Mouse (Mus musculus): ENCODE measurements at regions not wholly inside any gene's neighbourhood (a gene's known extent, or its start where the extent isn't known, plus 50 kb on each side); places are given as distances from the start of the nearest gene placed in this dataset.

DNA sequence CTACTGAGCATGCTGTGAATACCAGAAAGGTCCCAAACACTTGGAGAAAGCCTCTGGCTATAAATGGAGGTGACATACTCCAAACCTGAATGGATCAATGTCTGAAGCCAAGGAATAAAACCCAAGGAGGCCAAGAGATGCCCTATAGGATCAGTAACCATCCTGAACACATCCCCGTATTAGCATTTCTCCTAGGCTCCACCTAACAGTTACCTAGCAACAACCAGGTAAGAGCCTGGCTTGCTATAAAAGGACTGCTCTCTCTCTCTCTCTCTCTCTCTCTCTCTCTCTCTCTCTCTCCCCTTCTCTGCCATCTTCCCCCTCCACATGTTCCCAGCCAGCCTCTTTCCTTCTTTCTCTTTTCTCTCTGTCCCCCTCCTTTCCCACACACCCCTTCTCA lies 1452.7 kb downstream of the Slc22a22 start:
- H3K4me2 ChIP-seq (ENCODE audit: low read depth, low read length), result no peak overlapping the region
- ATAC-seq (no peak), DNase-seq (no peak)
- no peaks in the 10 kb centered on the region for H3K9me3 ChIP-seq (ENCODE audit: low read length)
- TF ChIP-seq EP300 (IDR thresholded peaks at IDR 0.05; ENCODE audit: low read depth) (no peak), CTCF (IDR thresholded peaks at IDR 0.05; ENCODE audit: low read depth) (no peak)
- H3K4me3 ChIP-seq (ENCODE audit: low read depth, low read length), result no peak overlapping the region
- 60% methylated on average over 1 of the region's 1 CpGs for WGBS (ENCODE audit: insufficient replicate concordance)
- H3K4me1 ChIP-seq (ENCODE audit: insufficient read depth), result no peaks in the 10 kb centered on the region
- H3K9ac ChIP-seq (replicated peaks), result no peak overlapping the region
- H3K36me3 ChIP-seq (replicated peaks; ENCODE audit: insufficient read depth, low read length), result no peaks in the 10 kb centered on the region
- H3K27me3 ChIP-seq (ENCODE audit: insufficient read depth, low read length), result no peaks in the 10 kb centered on the region
- no peak overlapping the region for H3K27ac ChIP-seq (ENCODE audit: low read depth)

GRCm38 (mm10) chr15:56023862-56024484 lies 1453.5 kb downstream of the Slc22a22 start:
- Histone ChIP-seq H3K27ac (ENCODE audit: low read depth) (no peak overlapping the region), H3K9ac (replicated peaks) (no peak overlapping the region), H3K9me3 (ENCODE audit: low read length) (no peaks in the 10 kb centered on the region), H3K4me3 (ENCODE audit: low read depth, low read length) (no peak overlapping the region), H3K36me3 (replicated peaks; ENCODE audit: insufficient read depth, low read length) (no peaks in the 10 kb centered on the region), H3K4me1 (ENCODE audit: insufficient read depth) (no peaks in the 10 kb centered on the region), H3K4me2 (ENCODE audit: low read depth, low read length) (no peak overlapping the region), H3K27me3 (ENCODE audit: insufficient read depth, low read length) (no peaks in the 10 kb centered on the region)
- 78% methylated on average over 5 of the region's 5 CpGs for WGBS (ENCODE audit: insufficient replicate concordance)
- DNase-seq, result no peak
- no peak for ATAC-seq
- TF ChIP-seq EP300 (IDR thresholded peaks at IDR 0.05; ENCODE audit: low read depth) (no peak), CTCF (IDR thresholded peaks at IDR 0.05; ENCODE audit: low read depth) (no peak)

- Histone ChIP-seq H3K9ac (replicated peaks) (no peak overlapping the region), H3K4me2 (ENCODE audit: low read depth, low read length) (no peak overlapping the region), H3K9me3 (ENCODE audit: low read length) (no peaks in the 10 kb centered on the region), H3K27ac (ENCODE audit: low read depth) (no peak overlapping the region), H3K4me1 (ENCODE audit: insufficient read depth) (no peaks in the 10 kb centered on the region), H3K27me3 (ENCODE audit: insufficient read depth, low read length) (no peaks in the 10 kb centered on the region), H3K36me3 (replicated peaks; ENCODE audit: insufficient read depth, low read length) (no peaks in the 10 kb centered on the region), H3K4me3 (ENCODE audit: low read depth, low read length) (no peak overlapping the region)
- ATAC-seq (no peak), DNase-seq (no peak)
- TF ChIP-seq EP300 (IDR thresholded peaks at IDR 0.05; ENCODE audit: low read depth) (no peak), CTCF (IDR thresholded peaks at IDR 0.05; ENCODE audit: low read depth) (no peak)
- WGBS (ENCODE audit: insufficient replicate concordance), result 79% methylated on average over 4 of the region's 4 CpGs
Observed at GRCm38 (mm10) chr15:56022315-56022714, 1455.1 kb downstream of the Slc22a22 start.

DNA sequence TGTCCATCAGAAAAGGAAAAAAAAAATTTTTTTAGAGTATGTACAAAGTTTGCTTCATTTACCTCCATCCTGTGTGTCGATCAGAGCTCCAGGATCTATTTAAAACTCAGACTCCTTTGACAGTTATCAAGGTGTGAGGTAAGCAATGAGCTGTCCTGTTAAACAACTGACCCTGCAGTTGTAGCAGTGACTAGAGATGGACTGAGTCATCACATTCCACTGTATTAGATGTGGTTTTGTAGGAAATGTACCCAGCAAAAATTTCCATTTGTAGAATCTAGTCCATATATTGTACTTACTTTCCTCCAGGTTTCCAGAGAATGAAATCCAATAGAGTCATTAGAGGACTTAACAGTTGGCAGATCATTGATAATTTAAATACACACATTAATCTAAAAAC lies 1459.3 kb downstream of the Slc22a22 start:
- Histone ChIP-seq H3K4me2 (ENCODE audit: low read depth, low read length) (no peak overlapping the region), H3K9me3 (ENCODE audit: low read length) (no peaks in the 10 kb centered on the region), H3K4me1 (ENCODE audit: insufficient read depth) (no peaks in the 10 kb centered on the region), H3K4me3 (ENCODE audit: low read depth, low read length) (no peak overlapping the region), H3K9ac (replicated peaks) (no peak overlapping the region), H3K27ac (ENCODE audit: low read depth) (no peak overlapping the region), H3K36me3 (replicated peaks; ENCODE audit: insufficient read depth, low read length) (no peaks in the 10 kb centered on the region), H3K27me3 (ENCODE audit: insufficient read depth, low read length) (no peaks in the 10 kb centered on the region)
- 54% methylated on average over 1 of the region's 1 CpGs for WGBS (ENCODE audit: insufficient replicate concordance)
- TF ChIP-seq EP300 (IDR thresholded peaks at IDR 0.05; ENCODE audit: low read depth) (no peak), CTCF (IDR thresholded peaks at IDR 0.05; ENCODE audit: low read depth) (no peak)
- DNase-seq (no peak), ATAC-seq (no peak)

DNA sequence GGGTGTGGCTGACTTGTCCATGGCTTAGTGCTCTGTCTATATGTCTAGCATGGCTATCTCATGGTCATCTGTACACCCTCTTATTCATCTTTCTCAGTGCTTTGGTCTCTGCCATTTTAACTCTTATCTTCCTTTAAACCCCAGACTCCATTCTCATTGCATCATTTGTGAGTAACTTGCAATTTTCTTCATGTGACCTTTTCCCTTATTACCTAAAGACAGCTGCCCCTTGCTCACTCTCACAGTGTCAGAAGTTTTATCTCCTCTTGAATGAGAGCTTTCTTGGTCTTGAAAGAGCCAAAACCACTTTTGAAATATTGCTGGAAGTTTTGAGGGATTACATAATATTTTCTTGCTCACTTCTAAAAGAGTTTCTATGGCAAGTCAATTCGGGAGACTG lies 1459.9 kb downstream of the Slc22a22 start:
- Histone ChIP-seq H3K27ac (ENCODE audit: low read depth) (no peak overlapping the region), H3K4me2 (ENCODE audit: low read depth, low read length) (no peak overlapping the region), H3K4me3 (ENCODE audit: low read depth, low read length) (no peak overlapping the region), H3K9me3 (ENCODE audit: low read length) (no peaks in the 10 kb centered on the region), H3K4me1 (ENCODE audit: insufficient read depth) (no peaks in the 10 kb centered on the region), H3K9ac (replicated peaks) (no peak overlapping the region), H3K27me3 (ENCODE audit: insufficient read depth, low read length) (no peaks in the 10 kb centered on the region), H3K36me3 (replicated peaks; ENCODE audit: insufficient read depth, low read length) (no peaks in the 10 kb centered on the region)
- ATAC-seq, result no peak
- WGBS (ENCODE audit: insufficient replicate concordance), result 78% methylated on average over 1 of the region's 1 CpGs
- TF ChIP-seq EP300 (IDR thresholded peaks at IDR 0.05; ENCODE audit: low read depth), result no peak
- DNase-seq, result no peak

DNA sequence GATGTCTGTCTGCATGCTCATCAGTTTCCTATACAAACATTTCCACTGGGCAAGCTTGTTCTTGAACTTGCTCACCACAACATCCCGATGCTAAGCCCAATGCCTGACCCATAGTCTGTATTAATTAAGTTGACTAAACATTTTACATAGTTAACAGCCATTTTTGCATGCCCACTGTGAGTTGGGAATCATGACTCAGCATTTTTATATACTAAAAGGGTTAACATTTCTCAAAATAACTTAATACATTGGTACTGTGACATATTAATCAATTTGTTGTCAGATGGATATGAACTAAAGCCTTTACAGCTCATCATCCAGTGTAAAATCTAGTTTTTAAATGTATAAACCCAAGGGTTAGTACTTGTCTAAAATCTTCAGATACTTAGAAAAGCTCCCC lies 1461.4 kb downstream of the Slc22a22 start:
- no peak overlapping the region for H3K27ac ChIP-seq (ENCODE audit: low read depth)
- DNase-seq, result no peak
- no peak for ATAC-seq
- no peak overlapping the region for H3K4me3 ChIP-seq (ENCODE audit: low read depth, low read length)
- H3K9ac ChIP-seq (replicated peaks), result no peak overlapping the region
- no peak overlapping the region for H3K4me2 ChIP-seq (ENCODE audit: low read depth, low read length)
- no peaks in the 10 kb centered on the region for H3K27me3 ChIP-seq (ENCODE audit: insufficient read depth, low read length)
- no peaks in the 10 kb centered on the region for H3K9me3 ChIP-seq (ENCODE audit: low read length)
- H3K4me1 ChIP-seq (ENCODE audit: insufficient read depth), result no peaks in the 10 kb centered on the region
- 76% methylated on average over 1 of the region's 1 CpGs for WGBS (ENCODE audit: insufficient replicate concordance)
- TF ChIP-seq EP300 (IDR thresholded peaks at IDR 0.05; ENCODE audit: low read depth), result no peak
- TF ChIP-seq CTCF (IDR thresholded peaks at IDR 0.05; ENCODE audit: low read depth), result no peak
- no peaks in the 10 kb centered on the region for H3K36me3 ChIP-seq (replicated peaks; ENCODE audit: insufficient read depth, low read length)
